Mouse (Mus musculus) ES-Bruce4 (cell line): ENCODE measurements around the gene Tldc1. TPM values are rescaled to one million over a fixed set of nuclear protein-coding genes. Genes with fewer than 3 reads are reported as not detected.

Experiments used
- H3K27ac ChIP-seq: 2 replicates; pipeline ENCODE4 v1.5.1; 2012; ENCODE audit warnings: low read length, inconsistent platforms; ENCODE audit not compliant: insufficient read depth
- H3K27me3 ChIP-seq: 2 replicates; pipeline ENCODE4 v1.6.1; 2012; ENCODE audit warnings: mild to moderate bottlenecking, low read length, inconsistent platforms; ENCODE audit not compliant: control insufficient read depth, poor library complexity, insufficient read depth, severe bottlenecking
- H3K36me3 ChIP-seq: 2 replicates; pipeline ENCODE4 v1.6.1; 2012; ENCODE audit warnings: inconsistent platforms, mild to moderate bottlenecking, low read length, moderate library complexity; ENCODE audit not compliant: control insufficient read depth, poor library complexity, insufficient read depth, severe bottlenecking
- H3K4me1 ChIP-seq: one replicate; pipeline ENCODE4 v1.8.1; 2011; ENCODE audit warnings: low read length; ENCODE audit not compliant: control insufficient read depth, insufficient read depth
- H3K4me3 ChIP-seq: 2 replicates; pipeline ENCODE4 v1.5.1; 2011; ENCODE audit warnings: low read depth, mild to moderate bottlenecking, low read length
- H3K9ac ChIP-seq: 2 replicates; pipeline ENCODE4 v1.6.1; 2012; ENCODE audit warnings: low read depth, mild to moderate bottlenecking, inconsistent platforms; ENCODE audit not compliant: poor library complexity, severe bottlenecking
- H3K9me3 ChIP-seq: replicated peaks from 2 replicates; pipeline ENCODE4 v1.6.1; 2012; ENCODE audit warnings: mild to moderate bottlenecking, low read length, inconsistent platforms; ENCODE audit not compliant: control insufficient read depth, poor library complexity, insufficient read depth, severe bottlenecking
- CTCF ChIP-seq: IDR thresholded peaks from one replicate; pipeline ENCODE4 v1.8.1; 2011; ENCODE audit warnings: low read depth, low read length
- EP300 ChIP-seq: IDR thresholded peaks from 2 replicates; pipeline ENCODE4 v1.6.1; 2011; ENCODE audit warnings: low read depth, low read length; ENCODE audit not compliant: insufficient read depth
- POLR2A ChIP-seq: IDR thresholded peaks from one replicate; pipeline ENCODE4 v1.8.1; 2011; ENCODE audit warnings: low read length; ENCODE audit not compliant: insufficient read depth
- polyA plus RNA-seq: library from polyadenylated mRNA; stranded (reverse); fragments of >200 nt; gene quantifications from 2 replicates; pipeline ENCODE4 v1.2.4, GENCODE M21; 2011; ENCODE audit warnings: low read depth; ENCODE audit not compliant: missing spikeins, insufficient read depth, insufficient read length

The Tldc1 gene
- 12.7 and 15.5 TPM in 2 replicates for polyA plus RNA-seq

DNA sequence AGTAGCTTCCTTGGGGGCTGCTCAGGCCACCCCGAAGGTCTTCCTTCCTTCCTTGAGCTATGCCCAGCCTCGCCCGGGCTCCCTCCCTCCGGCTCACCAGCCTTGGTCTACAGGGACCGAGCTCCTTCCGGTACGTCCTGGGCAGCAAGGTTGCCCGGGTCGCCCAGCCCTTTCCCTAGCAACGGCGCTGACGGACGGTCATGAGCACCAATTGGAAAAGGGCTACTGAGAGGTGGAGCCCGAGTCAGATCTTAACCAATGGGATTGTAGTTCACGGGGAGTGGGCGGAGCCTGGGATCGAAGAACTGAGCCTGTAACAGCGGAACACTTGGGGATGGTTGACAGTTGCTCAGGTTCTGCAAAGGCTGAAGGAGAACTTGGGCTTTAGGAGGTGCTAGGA, at the start of gene Tldc1:
Gene Tldc1 (minus strand): TSS at position 154 of the 400 bp plus-strand sequence.
- Histone ChIP-seq H3K27me3 (no peaks in the 10 kb centered on the region), H3K9ac (peak within 1 kb of the TSS; percentile 73), H3K36me3 (no peaks in the 10 kb centered on the region), H3K4me3 (peak within 1 kb of the TSS; percentile 78), H3K4me1 (no peaks in the 10 kb centered on the region), H3K27ac (no peak within 1 kb of the TSS), H3K9me3 (no peaks in the 10 kb centered on the region)
- no peak for TF ChIP-seq CTCF
- no peak for TF ChIP-seq EP300
- TF ChIP-seq POLR2A = no peak

DNA sequence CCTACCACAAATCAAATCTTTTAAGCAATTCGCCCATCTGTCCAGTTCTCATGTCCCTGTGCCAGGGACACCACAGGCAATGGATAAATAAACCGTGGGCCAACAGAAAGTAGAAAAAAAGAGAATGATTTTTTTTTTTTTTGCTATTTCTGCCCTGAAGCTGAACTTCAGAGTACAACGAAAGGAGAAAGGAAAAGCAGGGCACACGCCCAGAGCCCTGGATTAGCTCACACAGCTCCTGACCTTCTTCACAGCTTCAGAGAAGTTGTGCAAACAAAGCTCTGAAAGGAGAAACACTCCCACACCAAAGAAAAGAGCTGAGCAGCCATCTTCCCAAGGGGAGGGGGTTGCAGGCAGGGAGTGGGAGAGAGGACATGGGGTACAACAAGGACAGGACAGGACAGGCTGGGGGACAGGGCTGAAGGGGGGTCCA, 49.5 kb upstream of the Tldc1 start:
- H3K27ac ChIP-seq = no peak overlapping the region
- H3K9me3 ChIP-seq = no peaks in the 10 kb centered on the region
- H3K36me3 ChIP-seq = no peaks in the 10 kb centered on the region
- no peak overlapping the region for H3K9ac ChIP-seq
- H3K4me1 ChIP-seq = peaks cover 12% of the 10 kb centered on the region
- H3K27me3 ChIP-seq = no peaks in the 10 kb centered on the region
- no peak overlapping the region for H3K4me3 ChIP-seq
- TF ChIP-seq EP300 = no peak
- TF ChIP-seq CTCF = no peak
- no peak for TF ChIP-seq POLR2A

DNA sequence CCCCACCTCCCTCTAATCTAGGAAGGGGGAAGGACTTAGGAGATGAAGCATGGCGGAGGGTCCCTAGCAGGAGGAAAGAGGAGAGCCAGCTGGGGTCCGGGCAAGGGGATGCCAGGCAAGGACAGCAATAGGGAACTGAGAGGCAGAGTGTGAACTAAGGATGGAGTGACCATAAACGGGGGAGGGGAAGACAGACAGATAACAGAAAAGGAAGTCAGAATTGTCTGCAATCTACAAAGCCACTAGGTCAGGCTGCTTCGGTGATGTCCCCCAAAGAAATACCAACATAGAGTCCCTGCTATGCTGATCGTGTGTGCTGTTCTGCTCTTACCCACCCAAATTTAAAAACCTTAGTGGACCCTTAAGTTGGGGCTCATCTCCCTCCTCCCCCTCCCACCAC, 48.8 kb upstream of the Tldc1 start:
- Histone ChIP-seq H3K36me3 (no peaks in the 10 kb centered on the region), H3K4me1 (peaks cover 12% of the 10 kb centered on the region), H3K9ac (no peak overlapping the region), H3K4me3 (no peak overlapping the region), H3K27ac (no peak overlapping the region), H3K9me3 (no peaks in the 10 kb centered on the region), H3K27me3 (no peaks in the 10 kb centered on the region)
- TF ChIP-seq CTCF (no peak), EP300 (no peak), POLR2A (no peak)

DNA sequence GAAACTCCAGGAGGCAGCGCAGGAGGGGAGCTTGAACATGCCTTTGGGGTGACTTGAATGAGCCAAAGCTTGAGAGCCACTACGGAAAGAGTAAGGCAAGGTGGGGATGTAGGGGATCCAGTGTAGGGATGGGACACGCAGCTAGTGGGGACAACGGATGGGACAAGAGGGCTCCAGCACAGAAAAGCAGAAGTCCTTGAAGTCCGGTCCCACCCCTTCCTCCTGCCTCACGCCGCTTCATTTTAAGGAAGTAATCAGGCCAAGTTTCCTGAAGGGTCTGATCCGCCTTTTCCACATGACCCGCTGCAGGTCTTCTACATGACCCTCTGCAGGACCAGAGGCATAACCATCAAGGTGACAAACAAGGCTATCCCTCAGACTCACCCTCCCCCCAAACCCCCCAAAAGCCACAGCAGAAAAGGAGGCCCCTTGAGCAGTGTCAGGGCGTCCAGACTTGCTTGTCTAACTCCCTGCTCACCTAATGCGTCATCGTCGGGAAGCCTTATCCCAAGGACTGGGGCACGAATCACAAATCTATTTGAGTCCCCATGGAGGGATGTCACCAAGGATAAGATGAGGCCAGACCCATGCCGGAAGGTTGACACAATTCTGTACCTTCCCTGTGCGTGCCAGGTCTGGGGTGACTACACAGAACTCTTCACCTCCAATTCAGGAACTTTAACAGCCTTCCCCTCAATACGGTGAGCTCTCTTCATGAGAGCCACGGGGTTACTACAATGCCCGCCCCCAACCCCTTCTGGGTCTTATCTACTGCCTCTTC, 47.9 kb upstream of the Tldc1 start:
- Histone ChIP-seq H3K27ac (no peak overlapping the region), H3K36me3 (no peaks in the 10 kb centered on the region), H3K9ac (no peak overlapping the region), H3K4me3 (no peak overlapping the region), H3K4me1 (peaks cover 10% of the 10 kb centered on the region), H3K9me3 (no peaks in the 10 kb centered on the region), H3K27me3 (no peaks in the 10 kb centered on the region)
- TF ChIP-seq EP300 (no peak), CTCF (no peak), POLR2A (no peak)

DNA sequence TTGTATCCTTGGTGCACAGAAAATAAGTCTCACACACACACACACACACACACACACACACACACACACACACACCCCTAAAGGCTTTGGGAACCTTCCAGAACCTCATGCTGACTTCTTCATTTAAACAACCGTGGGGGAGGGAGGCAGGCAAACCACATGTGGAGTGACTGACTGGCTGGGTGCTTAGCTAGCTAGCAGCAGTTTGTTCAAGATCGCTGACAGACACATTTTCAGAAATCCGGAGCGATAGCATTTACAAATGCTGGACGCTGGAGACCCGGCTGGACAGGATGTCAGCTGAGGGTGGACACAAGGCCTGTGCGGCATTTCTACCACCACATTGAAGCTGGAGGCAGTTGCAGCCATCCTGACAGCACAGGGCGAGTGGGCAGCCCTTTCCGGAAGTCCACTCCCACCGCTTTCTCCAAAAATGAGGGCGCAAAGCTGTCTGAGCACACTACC, 46.6 kb upstream of the Tldc1 start:
- H3K4me3 ChIP-seq = no peak overlapping the region
- TF ChIP-seq CTCF = no peak
- TF ChIP-seq EP300 = no peak
- no peaks in the 10 kb centered on the region for H3K9me3 ChIP-seq
- peaks cover 7% of the 10 kb centered on the region for H3K4me1 ChIP-seq
- H3K27me3 ChIP-seq = no peaks in the 10 kb centered on the region
- no peak overlapping the region for H3K27ac ChIP-seq
- H3K9ac ChIP-seq = no peak overlapping the region
- no peaks in the 10 kb centered on the region for H3K36me3 ChIP-seq

DNA sequence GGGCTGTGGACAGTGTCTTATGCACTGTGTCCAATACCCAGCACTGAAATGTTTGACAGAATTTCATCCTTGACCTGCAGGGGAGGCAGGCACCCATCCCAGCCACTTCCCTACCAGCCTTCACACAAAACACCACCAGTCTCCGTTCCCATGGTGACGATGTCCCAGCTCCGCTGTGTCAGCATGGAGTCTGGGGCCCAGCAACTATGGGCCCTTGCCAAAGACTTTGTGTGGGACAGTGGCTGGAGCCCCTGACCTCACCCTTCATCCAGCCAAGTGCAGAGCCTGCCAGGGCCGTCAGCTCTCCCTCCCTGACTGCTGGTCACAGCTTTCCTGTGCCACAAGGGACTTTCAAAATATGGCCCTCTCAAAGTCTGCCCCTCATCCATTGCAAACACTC, 45.9 kb upstream of the Tldc1 start:
- TF ChIP-seq CTCF (no peak), EP300 (no peak)
- Histone ChIP-seq H3K4me1 (peaks cover 7% of the 10 kb centered on the region), H3K27ac (no peak overlapping the region), H3K9ac (no peak overlapping the region), H3K4me3 (no peak overlapping the region), H3K36me3 (no peaks in the 10 kb centered on the region), H3K27me3 (no peaks in the 10 kb centered on the region), H3K9me3 (no peaks in the 10 kb centered on the region)
